Mouse (Mus musculus): ENCODE measurements around the gene Cyp21a1.
"Not testable (repeated sequence)": the region's sequence is repeated elsewhere in the genome, so short reads cannot be mapped to it uniquely, and the experiment has no call there.

GRCm38 (mm10) chr17:34803367-34803766 is 994 bp downstream of the Cyp21a1 start:
- TF ChIP-seq CTCF, EP300 (IDR thresholded peaks at IDR 0.05; ENCODE audit: low read depth): not testable (repeated sequence)

Data from liver, postnatal 0 days (tissue).